Mouse (Mus musculus): ENCODE measurements around the gene Gtf2ird1.
A peak's percentile ranks its signal among the peaks of the same experiment; 100 is the strongest.
"Not testable (repeated sequence)": the region's sequence is repeated elsewhere in the genome, so short reads cannot be mapped to it uniquely, and the experiment has no call there.

The Gtf2ird1 gene

DNA sequence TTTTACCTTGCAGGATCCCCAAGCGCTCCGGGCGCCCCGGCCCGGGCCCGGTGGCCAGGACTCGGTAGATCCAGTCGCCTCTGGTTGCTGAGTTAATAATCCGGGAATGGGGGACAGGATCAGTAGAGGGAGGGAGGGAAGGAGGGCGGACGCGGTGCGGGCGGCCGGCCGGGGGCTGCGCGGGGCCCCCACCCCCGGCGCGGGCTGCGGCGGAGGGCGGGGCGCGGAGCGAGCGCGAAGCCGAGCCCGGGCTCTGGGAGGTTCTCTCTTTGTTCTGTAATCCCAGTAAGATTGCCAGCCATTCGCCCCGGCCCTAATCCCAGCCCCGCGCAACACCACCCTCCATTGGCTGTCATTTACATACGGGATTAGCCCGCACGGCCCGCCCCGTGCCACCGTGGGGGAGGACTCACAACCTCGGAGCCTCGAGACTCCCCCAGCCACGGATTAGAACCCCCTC, at the start of gene Gtf2ird1:
Gtf2ird1 (minus strand) TSS at position 214 of the 460 bp plus-strand sequence.
- DNase-seq: peak; percentile 80

DNA sequence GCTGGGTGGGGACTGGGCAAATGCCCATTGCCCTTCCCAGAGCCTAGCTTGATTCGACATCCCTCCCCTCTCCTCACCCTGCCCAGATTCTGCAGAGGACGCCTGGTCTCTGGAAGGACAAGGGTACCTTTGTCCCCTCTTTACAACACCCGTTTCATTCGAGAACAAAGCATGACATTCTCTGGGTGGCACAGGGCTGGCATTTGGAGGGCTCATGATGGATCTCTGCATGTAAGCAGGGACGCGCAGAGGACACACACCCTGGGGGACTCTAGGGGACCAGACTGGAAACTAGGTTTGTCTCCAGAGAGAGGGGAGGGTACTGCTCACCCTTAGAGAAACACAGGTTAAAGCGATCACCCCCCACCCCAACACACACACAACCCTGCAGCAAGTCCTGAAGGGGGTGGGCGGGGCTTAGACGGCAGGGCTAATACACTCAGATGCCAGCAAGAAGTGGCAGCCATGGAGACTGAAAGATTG, 49.3 kb upstream of the Gtf2ird1 start:
- DNase-seq: no peak

DNA sequence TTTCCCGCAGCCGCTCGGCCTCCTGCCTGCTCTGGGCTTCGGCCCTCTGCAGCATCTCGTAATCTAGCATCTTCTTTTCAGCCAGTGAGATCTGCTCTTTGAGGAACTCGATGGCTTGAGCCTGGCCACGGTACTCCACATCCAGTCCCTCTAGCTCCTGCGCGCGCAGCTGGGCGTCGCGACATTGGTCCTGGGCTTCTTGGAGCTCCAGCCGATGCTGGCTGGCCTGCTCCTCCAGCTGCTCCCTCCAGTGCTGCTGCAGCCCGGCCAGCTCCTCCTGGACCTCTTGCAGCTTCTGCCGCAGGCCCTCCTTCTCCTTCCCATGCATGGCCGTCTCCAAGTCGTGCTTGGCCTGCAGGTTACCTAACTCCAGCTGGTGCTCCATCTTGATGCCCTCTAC, 46.1 kb upstream of the Gtf2ird1 start:
- DNase-seq: no peak

DNA sequence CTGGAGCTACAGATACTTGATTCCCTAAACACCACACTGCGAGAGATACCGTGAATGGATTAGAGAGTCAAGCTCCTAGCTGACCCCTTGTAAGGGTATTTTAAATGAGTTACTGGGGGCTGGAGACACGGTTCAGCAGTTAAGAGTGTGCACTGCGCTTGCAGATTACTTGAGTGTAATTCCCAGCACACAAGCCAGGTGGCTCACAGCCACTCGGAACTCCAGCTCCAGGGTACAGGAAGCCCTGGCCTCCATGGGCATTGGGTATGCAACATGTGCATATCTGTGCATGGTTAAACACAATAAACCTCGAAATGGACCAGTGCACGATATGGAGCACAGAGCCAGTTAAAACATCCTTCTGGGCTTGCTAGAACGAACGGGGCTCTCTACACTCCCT, 44.9 kb upstream of the Gtf2ird1 start:
- DNase-seq: no peak

DNA sequence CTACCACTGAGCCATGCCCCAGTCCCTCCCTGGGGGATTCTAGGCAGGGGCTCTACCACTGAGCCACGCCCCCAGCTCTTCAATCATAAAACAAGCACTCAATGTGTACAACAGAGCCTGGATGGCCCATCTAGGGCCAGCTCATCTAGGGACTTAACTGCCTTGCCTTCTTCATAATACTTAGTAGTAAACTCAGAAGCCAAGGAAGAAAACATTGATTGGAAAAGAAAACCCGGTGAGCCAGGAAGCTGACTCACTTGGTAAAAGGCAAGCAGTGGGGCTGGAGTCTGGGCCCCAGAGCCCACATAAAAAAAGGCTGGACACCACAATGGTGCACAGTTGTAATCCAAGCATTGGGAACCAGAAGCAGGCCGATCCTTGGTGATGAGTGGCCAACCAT, 44.2 kb upstream of the Gtf2ird1 start:
- DNase-seq: no peak

DNA sequence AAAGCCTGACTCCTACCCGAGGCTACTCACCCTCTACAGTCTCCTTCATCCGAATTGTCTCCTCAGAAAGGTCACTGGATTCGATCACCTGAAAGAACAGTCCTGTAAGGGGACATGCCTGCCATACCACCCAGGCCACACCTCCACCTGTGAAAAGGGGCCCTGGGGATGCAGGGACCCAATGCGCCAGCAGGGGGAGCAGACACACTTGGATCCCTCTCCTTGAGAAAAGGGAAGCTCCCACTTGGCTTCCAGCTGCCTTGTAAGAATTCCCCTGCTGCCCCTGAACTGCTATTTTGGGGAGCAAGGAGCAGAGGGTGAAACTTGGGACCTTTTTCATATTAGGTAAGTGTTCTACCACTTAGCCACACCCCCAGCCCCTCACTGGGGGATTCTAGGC, 43.5 kb upstream of the Gtf2ird1 start:
- peak; percentile 73 for DNase-seq

DNA sequence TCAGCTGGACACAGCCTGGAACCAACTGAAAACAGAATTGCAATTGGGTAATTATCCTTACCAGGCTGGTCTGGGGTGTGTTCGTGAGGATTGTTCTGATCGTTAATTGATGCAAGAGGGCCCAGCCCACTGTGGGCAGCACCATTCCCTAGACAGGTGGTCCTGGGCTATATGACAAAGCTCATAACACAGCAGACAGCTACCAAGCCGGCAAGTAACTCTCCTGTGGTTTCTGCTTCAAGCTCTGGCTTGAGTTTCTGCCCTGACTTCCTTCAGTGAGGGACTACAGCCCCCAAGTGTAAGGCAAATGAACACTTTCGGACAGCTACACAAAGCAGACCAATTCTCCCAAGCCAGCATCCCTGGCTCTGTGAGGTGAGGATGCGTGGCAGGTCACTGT, 40.5 kb upstream of the Gtf2ird1 start:
- no peak for DNase-seq

DNA sequence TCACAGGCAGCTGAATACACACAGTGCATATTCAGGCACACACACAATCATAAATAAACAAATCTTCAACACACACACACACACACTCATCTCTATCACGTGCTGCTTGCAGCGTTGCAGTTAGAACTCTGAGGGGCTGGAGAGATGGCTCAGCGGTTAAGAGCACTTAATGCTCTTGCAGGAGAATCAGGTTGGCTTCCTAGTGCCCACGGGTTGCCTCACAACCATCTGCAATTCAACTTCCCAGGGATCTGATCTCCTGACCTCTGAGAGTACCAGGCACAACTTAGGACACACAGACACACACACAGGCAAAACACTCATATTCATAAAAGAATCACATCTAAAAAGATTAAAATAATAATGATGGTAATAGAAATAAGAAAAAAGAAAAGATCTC, 39.3 kb upstream of the Gtf2ird1 start:
- no peak for DNase-seq

DNA sequence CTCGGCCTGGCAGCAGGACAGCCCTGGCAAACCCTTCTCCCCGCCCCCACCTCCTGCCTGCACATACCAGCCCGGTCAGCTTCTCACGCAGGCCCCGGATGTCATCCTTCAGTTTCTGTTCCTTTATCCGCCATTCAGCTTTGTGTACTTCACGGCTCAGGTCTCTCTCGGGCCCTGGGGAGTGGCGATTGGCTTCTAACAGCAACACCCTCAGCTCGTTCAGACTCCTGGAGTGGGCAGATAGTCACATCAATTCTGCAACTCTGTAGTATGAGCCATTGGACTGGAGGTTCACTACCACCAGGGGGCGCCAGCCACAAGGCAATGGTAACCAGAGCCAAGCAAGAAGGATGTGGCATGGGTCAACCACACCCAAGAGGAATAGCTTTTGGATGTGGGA, 37.6 kb upstream of the Gtf2ird1 start:
- DNase-seq: peak; percentile 91

DNA sequence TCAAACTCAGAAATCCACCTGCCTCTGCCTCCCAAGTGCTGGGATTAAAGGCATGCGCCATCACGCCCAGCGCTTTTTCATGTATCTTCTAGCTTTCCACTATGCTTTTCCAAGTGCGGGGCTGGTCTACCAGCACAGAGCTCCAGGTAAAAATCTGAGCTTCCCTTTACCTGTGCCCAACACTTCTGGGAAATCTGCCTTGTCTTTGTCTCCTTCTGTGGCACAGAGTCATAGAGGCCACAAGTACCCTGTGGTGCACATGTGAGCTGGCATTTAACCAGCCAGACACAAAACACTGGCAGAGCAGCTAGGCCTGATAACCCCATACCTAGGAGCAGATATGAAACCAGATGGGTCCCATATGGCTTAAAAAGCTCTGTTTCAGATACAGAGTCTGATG, 36.4 kb upstream of the Gtf2ird1 start:
- DNase-seq: no peak

DNA sequence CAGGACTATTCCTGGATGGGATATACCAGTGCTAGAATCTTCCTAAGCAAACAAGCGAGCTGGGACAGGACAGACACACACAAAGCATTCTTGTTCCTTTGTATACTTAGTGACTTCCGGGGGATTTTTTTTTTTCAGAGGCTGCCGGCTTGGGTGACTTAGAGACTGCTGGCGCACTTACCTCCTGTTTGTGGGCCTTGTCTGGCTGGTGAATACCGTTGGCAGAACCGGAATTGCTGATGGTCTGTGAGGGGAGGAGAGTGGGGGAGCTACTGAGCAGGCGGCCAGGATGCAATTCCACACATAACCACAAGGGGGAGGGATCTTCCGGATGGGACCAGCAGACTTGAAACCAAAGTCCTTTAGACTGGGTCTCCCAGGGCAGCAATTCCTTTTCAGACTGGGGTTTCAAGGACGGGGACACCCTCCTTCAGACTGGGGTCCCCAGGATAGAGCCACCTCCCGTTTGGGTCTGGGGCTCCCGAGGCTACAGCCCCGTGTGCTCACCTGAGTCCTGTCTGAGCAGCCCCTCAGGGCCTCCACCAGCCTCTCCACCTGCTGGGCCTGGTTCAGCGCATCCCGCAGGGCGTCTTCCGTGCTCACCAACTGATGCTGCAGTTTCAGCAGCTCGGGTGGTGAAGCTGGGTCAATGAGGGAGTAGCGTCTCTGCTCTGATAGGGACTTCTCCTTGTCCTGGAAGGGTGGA, 35.3 kb upstream of the Gtf2ird1 start:
- DNase-seq: peak; percentile 81

DNA sequence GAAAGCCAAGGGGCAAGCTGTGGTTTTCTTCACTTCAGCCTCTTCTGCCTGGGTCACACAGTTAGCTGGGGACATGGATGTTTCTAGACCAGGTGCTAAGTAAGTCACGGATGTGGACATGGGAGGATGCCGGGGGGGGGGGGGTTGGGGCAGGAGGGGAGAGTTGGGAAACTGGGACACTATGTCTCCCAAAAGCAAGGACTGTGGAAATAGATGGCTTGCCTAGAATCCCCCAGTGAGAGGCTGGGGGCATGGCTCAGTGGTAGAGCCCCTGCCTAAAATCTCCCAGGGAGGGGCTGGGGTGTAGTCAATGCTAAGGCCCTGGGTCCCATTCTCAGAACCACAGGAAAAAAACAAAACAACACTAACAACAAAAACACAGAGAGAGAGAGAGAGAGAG, 34.7 kb upstream of the Gtf2ird1 start:
- no peak for DNase-seq

DNA sequence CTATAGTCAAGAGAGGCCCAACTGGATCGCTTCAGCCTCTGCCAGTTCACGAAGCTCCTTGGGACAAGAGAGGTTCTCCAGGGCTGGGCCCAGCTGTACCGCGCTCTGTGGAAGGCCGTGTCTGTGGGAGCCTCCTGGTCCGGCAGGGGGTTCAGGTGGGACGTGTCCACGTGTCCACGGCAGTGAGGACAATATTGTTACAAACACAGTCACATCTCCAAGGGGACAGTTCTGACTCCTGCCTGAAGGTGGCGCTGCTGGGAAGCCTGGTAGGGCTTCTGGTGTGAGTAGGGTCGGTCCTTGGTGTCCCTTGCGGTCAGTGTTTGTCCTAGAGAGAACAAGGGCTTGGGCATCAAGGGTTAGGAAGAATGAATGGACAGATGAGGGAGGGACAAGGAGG, 33.9 kb upstream of the Gtf2ird1 start:
- no peak for DNase-seq

DNA sequence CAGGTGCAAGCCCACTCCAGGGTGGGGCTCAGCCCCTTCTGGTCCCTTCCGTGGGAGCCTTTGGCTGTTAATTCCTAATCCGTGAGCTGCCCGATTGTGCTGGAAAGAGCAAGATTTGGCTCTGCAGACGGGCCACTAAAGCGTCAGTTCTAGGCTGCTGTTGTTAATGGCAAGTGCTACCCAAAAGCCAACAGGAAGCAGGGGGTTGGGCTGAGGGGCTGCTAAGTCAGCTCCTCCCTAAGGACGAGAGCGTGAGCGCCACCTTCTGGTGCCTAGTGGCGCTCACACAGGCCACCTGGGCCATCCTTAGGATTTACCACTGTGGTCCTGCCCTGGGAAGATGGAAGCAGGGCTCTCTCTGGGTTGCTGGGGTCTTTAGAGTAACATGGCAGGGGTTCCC, 33.1 kb upstream of the Gtf2ird1 start:
- DNase-seq: no peak

DNA sequence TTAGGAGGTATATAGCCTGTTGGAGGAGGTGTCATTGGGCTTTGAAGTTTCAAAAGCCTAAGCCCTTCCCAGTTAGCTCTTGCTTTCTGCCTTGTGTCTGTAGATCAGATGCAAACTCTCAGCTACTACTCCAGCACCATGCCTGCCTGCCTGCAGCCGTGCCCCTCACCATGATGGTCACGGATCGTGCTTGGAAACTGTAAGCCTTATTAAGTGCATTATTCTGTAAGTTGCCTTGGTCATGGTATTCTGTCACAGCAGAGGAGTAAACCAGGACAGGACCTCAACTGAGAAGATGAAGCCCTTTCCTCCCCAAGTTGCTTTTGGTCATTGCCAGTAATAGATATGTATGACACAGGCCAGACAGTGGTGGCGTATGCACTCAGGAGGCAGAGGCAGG, 32.1 kb upstream of the Gtf2ird1 start:
- no peak for DNase-seq

DNA sequence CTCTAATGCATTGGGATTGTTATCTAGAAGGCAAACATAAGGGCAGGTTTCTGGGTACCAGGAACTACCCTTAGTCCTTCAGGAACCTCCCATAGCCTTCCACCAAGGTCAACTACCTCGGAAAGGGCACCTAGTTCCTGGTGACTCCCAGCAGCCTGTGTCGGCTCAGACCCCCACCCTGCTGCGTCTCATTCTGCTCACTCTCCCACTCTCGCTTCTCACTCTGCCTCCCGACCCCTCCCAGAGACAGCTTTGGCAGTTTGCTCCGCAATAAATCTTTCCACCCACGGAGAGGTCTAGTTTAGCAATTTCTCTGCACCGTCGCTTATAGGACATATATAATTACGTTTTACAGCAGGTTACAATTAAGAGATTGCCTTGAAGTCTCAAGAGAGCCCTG, 31.5 kb upstream of the Gtf2ird1 start:
- no peak for DNase-seq

DNA sequence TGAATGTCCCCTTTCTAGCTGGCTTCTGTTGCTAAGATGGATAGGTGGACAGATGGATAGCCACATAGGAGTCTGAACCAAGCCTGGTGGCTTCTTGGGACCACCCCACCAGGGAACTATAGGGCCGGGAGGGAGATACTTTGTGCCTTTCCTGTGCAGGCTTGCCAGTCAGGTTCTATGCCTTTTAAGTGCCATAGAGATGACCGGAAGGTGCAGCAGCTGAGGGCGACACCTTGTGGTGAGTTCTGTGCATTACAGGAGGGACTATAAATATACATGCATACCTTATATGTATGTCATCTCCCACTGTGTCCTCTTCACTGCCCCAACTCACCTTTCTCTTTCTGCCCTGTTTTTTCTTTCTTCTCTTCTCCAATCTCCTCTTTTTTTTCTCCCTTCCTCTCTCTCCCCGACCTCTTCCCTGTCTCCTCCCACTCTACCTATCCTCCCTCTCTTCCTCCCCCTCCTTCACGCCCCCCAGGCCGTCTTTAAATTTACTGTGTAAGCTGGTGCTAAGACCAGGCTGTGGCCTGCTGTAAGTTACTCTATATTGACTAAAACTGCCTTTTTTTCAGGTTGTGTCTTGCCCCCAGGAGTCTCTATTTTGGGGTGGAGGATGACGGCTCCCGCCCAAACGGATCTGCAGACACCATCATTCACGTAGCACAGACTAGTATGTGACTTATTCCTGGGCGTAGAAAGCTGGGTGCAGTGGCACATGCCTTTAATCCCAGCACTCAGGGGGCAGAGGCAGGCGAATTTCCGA, 29.6 kb upstream of the Gtf2ird1 start:
- peak; percentile 68 for DNase-seq

DNA sequence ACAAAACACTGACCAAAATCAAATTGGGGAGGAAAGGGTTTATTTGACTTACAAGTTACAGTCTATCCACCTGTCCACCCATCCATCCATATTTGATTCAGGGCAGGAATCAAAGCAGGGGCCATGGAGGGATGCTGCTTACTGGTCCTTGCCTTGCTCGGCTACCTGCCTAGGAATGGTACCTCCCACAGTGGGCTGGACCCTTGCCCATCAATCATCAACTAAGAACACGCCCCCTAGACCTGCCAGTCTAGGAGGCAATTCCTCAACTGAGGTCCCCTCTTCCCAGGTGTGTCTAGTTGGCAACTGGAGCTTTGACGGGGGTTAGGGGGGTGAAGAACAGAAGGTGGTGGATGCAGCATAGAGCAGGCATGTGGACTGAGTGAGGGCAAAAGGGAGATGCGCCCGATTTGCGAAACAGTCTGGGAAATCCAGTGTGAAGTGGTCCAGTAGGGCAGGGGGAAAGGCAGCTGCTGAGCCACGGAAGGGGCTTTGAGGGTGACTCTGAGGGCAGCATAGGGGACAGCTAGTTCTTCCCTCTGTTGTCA, 28.7 kb upstream of the Gtf2ird1 start:
- no peak for DNase-seq

DNA sequence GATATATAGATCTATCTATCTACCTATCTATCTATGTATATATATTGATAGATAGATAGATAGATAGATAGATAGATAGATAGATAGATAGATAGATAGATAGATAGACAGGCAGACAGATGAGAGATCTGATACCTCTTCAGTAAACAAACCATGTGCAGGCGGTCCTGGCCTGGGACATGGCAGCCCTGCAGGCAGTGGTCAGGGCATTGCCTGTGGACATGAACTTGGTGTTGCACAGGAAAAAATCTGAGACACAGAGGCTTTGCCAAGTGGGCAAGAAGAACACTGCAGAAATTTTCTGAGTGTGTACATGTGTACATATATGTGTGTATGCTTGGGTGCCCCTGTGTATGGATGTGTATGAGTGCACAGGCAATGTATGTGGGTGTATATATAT, 26.8 kb upstream of the Gtf2ird1 start:
- no peak for DNase-seq

DNA sequence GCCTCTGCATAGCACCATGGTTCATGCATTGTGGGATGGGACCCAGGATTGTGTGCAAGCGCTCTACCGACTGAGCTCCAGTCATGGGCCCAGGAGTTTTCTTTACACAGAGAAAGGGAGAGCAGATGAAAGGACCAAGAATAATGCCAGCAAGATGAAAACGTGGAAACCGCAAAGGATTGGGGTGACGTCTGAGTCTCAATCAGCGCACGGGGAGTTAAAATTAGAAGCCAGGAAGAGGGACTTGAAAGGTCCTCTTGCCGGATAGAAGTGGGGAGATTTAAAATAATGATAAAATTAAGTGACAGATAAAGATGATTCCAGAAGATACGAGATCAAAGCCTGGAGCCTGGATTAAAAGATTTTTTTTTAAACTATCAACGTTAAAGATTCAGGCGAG, 25.8 kb upstream of the Gtf2ird1 start:
- no peak for DNase-seq

DNA sequence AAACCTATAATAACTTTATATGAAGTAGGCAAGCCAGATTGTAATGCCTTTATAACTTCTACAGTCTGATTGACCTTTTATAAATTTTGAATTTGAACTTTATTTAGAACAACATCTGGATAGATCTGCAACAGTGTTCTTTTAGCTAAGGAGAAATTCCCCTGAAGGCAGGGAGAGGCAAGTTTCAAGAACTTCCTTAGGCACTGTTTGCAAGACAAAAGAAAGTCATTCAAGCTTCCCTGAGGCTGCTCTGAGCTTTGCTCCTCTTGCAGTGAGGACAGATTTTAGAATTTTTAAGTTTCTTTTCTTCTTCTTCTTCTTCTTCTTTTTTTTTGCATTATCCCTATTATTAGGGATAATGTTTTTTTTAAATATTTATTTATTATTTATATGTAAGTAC, 22.4 kb upstream of the Gtf2ird1 start:
- not testable (repeated sequence) for DNase-seq

DNA sequence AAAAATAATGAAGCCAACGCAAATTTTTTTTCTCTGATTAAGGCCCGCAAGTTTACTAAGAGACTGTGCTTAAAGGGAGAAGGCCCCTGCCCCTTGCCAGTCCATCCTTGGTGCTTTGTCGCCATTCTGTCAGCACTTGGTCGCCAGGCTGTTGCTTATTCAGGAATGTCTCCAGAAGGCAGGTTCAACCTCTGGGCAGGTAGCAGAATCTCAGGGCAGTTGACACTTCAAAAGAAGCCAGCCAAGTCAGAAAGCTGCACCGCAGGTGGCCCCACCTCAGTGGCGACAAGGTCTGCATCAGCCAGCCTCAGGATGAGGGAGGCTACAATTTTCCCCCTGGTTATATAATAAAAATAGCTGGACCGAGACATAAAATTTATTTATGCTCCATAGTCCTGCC, 19.2 kb upstream of the Gtf2ird1 start:
- not testable (repeated sequence) for DNase-seq

DNA sequence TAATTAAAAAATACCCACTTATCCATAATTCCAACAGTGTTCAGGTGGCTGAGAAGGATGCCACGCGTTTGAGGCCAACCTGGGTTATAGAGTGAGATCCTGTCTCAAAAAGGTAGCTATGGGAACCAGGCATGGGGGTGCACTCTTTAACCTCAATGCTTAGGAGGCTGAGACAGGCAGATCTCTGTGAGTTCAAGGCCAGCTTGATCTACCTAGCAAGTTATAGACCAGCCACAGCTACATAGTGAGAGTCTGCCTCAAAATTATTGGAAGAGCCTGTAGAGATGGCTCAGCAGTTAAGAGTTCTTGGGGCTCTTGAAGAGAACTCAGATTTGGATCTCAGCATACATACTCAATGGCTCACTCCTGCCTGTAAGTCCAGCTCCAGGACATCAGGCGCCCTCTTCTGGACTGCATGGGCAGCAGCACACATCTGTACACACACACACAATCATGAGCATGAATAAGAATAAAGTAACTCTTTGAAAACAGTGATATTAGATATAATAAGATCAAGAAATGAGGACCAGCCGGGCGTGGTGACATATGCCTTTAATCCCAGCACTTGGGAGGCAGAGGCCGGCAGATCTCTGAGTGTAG, 18.6 kb upstream of the Gtf2ird1 start:
- no peak for DNase-seq

DNA sequence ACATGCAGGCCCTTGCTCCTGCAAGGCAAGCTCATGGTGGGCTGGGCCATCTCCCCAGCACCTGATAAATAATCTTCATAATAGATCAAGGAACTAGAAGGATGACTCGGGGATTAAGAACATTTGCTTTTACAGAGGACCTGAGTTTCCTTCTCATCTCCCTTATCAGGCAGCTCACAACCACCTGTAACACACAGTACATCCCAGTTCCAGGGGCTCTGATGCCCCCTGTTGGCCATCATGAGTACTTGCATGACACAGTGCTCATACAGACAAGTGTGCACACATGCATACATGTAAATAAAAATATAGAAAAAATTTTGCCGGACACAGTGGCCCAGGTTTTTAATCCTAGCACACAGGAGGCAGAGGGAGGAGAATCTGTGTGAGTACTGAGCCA, 17.4 kb upstream of the Gtf2ird1 start:
- DNase-seq: no peak

Data from kidney, adult 18-20 months (tissue).